Comparison of ENCODE assay signal across 8 mouse cellular contexts in genomic region chr15:98830736-98831683, GRCm38 (mm10). TPM values are rescaled to one million over a fixed set of nuclear protein-coding genes. Genes with fewer than 3 reads are reported as not detected.
DNase-seq lines count a peak whose midpoint lies in the region; ATAC-seq lines count a peak whose summit lies in the region.

TSS of gene Prkag1 (minus strand) at chr15:98831521.

- intact Hi-C loops in gastrocnemius, postnatal 14 days (cut with DNase I; ENCODE audit: low total_unique reads) = loop anchor here (5.0 kb wide), 1 partner anchor 36 kb away; no protein-coding TSS in a partner anchor
- intact Hi-C loops in left cerebral cortex, postnatal 10 days (cut with DNase I) = loop anchor here (5.0 kb wide), 1 partner anchor 36 kb away; no protein-coding TSS in a partner anchor

- peak; percentile 91 for ATAC-seq in inflammation-experienced regulatory T-cells, adult 6 months
- ATAC-seq in megakaryocyte-erythroid progenitor cell, adult 5-6 weeks (replicated peaks; ENCODE audit: low FRiP score, low TSS enrichment, poor library complexity, severe bottlenecking) = peak; percentile 82

- peak; percentile 98 to 99 for DNase-seq in adrenal gland, adult (ENCODE audit: inconsistent age in 2 of 2, low spot score in 1 of 2)
- peak; percentile 97 for DNase-seq in embryo, embryonic 10.5 days (ENCODE audit: low spot score)
- DNase-seq in gastrocnemius, postnatal 14 days = peak; percentile 98
- DNase-seq in left cerebral cortex, postnatal 10 days (ENCODE audit: extremely low spot score in 1 of 2, low spot score in 2 of 2) = peak; percentile 91 to 98
- DNase-seq in right cerebral cortex, postnatal 25 days = peak; percentile 96
- peak; percentile 97 for DNase-seq in urinary bladder, postnatal 4 days (ENCODE audit: low spot score in 2 of 2)

RNA-seq across cellular contexts. Expression of gene Prkag1, which starts in this region (rescaled TPM):
- total RNA-seq in gastrocnemius, postnatal 14 days (2021) = 10 to 100 TPM; 36.6 to 42.0 TPM
- polyA plus RNA-seq in inflammation-experienced regulatory T-cells, adult 6 months (2017; shearing (Covaris generic)) = 100 to 1,000 TPM; 119 to 137 (median 129) TPM
- 10 to 100 TPM; 41.7 to 44.6 TPM for total RNA-seq in left cerebral cortex, postnatal 10 days (2021)
- total RNA-seq in megakaryocyte-erythroid progenitor cell, adult 5-6 weeks (2014; fragmentation: Nextera tagmentation) = 61.3 and 121 TPM in 2 replicates
- total RNA-seq in megakaryocyte-erythroid progenitor cell, adult 5-6 weeks (2017) = 120 and 143 TPM in 2 replicates

Comparison
In these comparisons a context has a peak if more than half of its experiments do, and no peak if none do; other contexts are left out.
1. Peak in every context shown above with its lines: DNase-seq and ATAC-seq.